Mouse (Mus musculus): ENCODE data around the gene Mkrn1.

Gene Mkrn1

DNA sequence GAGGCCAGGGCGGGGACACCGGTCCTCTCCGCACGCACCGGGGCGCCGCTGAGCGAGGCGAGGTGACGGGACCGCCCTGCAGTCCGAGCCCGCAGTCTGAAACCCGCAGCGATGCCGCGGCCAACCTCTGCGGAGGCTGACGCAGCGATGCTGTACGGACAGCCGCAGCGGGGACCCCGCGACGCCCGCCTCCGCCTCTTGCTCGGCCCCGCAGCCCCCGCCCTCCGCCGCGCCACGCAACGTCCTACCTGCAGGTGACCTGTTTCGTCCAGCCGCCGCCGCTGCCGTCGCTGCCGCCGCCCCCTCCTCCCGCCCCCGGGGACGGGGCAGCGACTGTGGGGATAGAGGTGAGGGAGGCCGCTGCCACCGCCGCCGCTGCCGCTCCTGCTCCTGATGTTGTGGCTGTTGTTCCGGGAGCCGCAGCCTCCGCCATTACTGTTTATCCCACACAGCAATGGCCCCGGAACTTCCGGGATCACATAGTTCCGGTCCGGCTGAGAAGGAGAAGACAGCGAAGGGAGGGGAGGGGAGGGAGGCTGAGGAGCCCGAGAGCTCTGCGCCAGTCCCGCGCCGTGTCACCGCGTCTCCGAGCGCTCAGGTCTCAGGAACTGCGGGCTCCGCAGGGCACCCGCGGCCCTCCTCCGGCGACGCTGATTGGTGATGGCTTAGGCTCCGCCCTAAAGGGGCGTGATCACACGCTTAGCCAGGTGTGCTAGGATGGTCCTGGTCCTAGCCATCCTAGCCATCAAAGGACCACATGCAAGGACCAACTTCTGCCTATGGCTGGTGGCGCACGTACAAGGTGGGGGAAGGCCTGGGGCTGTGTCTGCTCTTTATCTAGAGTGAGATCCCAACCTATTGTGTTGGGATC, at the start of gene Mkrn1:
Gene Mkrn1, minus strand, starts transcription at position 612 of the 871 bp plus-strand sequence.
- TF ChIP-seq GATA4 (IDR thresholded peaks at IDR 0.05; ENCODE audit: insufficient replicate concordance, low read length): no peak

DNA sequence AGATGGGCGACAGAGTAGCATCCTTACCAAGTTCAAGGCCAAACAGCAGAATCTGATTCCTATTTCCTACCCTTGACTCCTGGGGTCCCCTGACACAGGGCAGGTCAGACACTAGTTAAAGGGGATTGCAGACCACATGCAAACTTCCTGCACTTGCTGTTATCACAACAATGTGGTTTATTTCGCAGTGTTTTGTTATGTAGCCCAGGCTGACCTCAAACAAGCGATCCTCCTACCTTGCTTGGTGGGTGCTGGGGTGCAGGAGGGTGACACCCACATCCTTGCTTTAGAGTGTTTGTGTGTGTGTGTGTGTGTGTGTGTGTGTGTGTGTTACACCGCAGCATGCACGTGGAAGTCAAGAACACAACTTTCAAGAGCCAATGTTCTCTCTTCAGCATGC, 49.2 kb upstream of the Mkrn1 start:
- no peak for TF ChIP-seq GATA4 (IDR thresholded peaks at IDR 0.05; ENCODE audit: insufficient replicate concordance, low read length)

GRCm38 (mm10) chr6:39462621-39463538, 42.6 kb upstream of the Mkrn1 start:
- no peak for TF ChIP-seq GATA4 (IDR thresholded peaks at IDR 0.05; ENCODE audit: insufficient replicate concordance, low read length)

- TF ChIP-seq GATA4 (IDR thresholded peaks at IDR 0.05; ENCODE audit: insufficient replicate concordance, low read length): no peak
Measured at GRCm38 (mm10) chr6:39460040-39460439, 39.8 kb upstream of the Mkrn1 start.

GRCm38 (mm10) chr6:39455339-39456160, 35.3 kb upstream of the Mkrn1 start:
- no peak for TF ChIP-seq GATA4 (IDR thresholded peaks at IDR 0.05; ENCODE audit: insufficient replicate concordance, low read length)

DNA sequence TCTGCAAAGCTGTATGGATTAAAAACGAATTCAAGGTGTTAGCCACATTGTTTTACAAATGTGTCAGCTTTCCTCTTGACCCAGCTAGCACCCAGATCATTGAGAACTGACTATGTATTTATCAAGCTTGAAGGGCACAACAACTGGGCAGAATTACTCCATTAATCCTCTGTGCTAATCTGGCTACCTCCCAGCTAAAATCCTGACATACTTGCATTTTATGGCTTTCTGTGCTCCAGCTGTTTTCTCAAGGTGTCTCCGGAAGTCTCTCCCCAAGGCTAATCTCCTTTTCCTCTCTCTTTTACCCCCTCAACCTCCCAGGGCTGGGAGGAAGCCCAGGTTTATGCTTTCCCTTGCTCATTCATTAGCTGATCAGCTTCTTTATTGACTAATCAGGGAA, 34.4 kb upstream of the Mkrn1 start:
- TF ChIP-seq GATA4 (IDR thresholded peaks at IDR 0.05; ENCODE audit: insufficient replicate concordance, low read length): no peak

DNA sequence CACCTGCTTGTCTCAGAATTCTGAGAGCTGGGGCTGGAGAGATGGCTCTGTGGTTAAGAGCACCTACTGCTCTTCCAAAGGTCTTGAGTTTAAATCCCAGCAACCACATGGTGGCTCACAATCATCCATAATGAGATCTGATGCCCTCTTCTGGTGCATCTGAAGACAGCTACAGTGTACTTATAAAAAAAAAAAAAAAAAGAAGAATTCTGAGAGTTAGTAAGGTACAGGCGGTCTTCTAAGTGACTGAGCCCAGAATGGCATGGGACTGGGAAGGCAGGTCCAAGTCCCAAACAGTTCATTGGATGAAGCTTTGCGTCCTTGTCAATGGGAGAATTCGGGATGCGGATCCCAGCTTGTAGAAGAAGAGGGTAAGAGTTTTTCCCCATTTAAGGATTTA, 33.3 kb upstream of the Mkrn1 start:
- no peak for TF ChIP-seq GATA4 (IDR thresholded peaks at IDR 0.05; ENCODE audit: insufficient replicate concordance, low read length)

DNA sequence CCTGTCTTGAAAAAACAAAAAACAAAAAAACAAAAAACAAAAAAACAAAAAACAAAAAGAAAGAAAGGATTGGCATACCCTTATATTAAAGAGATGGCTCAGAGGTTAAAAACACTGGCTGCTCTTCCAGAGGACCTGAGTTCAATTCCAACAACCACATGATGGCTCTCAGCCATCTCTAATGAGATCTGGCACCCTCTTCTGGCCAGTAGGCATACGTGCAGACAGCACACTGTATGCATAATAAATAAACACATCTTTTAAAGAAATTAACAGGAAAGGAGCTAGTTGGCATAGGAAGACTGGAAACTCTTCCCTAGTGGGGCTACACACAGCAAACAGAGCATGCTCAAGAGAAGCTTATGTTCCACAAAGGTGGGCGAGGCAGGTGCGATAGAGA, 30.8 kb upstream of the Mkrn1 start:
- no peak for TF ChIP-seq GATA4 (IDR thresholded peaks at IDR 0.05; ENCODE audit: insufficient replicate concordance, low read length)

DNA sequence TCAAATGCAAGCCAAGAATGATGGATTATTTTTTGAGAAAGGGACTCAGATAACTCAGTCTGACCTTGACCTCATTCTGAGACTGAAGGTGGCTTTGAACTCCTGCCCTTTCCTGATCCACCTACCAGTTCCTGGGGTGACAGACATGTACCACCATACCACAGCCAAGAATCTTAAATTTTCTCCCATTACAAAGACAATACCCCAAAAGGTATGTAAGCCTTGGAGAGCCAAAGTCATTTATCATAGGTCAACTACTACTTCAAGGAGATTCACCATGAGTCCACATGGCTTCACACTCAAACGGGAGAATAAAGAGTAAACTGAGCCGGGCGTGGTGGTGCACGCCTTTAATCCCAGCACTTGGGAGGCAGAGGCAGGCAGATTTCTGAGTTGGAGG, 30.3 kb upstream of the Mkrn1 start:
- TF ChIP-seq GATA4 (IDR thresholded peaks at IDR 0.05; ENCODE audit: insufficient replicate concordance, low read length): no peak

GRCm38 (mm10) chr6:39447429-39448185, 27.3 kb upstream of the Mkrn1 start:
- no peak for TF ChIP-seq GATA4 (IDR thresholded peaks at IDR 0.05; ENCODE audit: insufficient replicate concordance, low read length)

DNA sequence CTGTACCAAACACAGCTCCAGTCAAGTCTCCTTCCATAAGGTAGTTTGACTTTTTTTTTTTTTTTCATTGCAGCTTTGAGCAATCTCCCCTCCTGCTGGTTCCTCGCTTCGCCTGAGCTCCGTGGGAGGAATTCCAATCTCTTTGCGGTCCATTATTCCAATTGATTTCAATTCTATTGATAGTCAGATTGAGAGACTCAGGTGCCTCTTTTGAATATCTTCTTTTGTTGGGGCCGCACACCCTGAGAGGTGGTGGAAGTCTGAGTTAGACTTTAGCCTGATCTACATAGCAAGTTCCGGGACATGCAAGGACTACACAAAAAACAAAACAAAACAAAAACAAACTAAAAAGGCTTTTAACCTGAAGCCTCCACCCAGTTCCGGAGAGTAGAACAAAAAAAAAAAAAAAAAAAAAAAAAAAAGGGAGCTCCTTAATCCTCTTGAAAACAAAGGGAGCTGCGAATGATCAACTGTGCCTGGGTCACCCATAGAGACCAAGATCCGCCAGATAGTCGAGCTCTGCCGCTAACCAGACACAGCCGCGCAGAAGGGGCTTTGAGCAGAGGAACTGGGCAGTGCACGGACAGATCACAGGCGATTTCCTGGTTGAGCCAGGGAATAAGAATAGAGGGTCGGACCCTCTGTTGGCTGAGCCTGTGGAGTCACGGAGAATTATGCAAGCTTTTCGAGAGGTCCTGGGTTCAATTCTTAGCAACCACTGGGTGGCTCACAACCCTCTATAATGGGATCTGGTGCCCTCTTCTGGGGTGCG, 25.7 kb upstream of the Mkrn1 start:
- no peak for TF ChIP-seq GATA4 (IDR thresholded peaks at IDR 0.05; ENCODE audit: insufficient replicate concordance, low read length)

- TF ChIP-seq GATA4 (IDR thresholded peaks at IDR 0.05; ENCODE audit: insufficient replicate concordance, low read length): no peak
Measured at GRCm38 (mm10) chr6:39442786-39443287, 22.6 kb upstream of the Mkrn1 start.

DNA sequence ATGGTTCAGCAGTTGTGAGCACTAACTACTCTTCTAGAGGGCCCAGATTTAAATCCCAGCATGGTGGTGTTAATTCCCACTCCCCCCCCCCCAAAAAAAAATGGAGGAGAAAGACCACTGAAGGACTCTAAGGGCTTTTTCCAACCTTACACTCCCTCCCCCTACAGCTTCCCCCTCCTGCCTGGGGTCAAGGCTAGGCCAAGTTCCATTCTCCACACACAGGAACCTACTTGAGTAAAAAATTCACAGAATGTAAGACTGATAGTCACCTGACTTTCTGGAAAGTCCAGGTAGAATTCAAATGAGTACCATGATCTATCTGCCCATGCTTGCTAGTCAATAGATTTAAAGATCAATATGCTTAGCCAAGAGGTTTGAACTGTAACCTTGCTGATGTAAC, 19.9 kb upstream of the Mkrn1 start:
- no peak for TF ChIP-seq GATA4 (IDR thresholded peaks at IDR 0.05; ENCODE audit: insufficient replicate concordance, low read length)

Data from liver, adult (tissue).